Mouse (Mus musculus) gastrocnemius, adult 8-10 months (tissue): Measurements from ENCODE around the gene Sec22b. TPM values are rescaled to one million over a fixed set of nuclear protein-coding genes. Genes with fewer than 3 reads are reported as not detected.

ENCODE experiments used
- total RNA-seq, 4 experiments: library from RNA; stranded (reverse); gene quantifications; 2 replicates each; pipeline ENCODE4 v1.2.4; 2022

Sec22b gene
- total RNA-seq, 4 experiments from 2014 or later: 24.8 to 29.2 (median 28.2) TPM

Other genes starting within 250 kb of the Sec22b start
- gene Prkab2, start 243.0 kb upstream of the Sec22b start, total RNA-seq: 100 to 1,000 TPM; 206 to 278 (median 246) TPM
- not detected for gene Gm17651, start 226.5 kb upstream of the Sec22b start, total RNA-seq
- 1,000 to 10,000 TPM; 3,083 to 3,979 (median 3,594) TPM for gene Pde4dip, start 12.5 kb upstream of the Sec22b start, total RNA-seq
- 1 to 10 TPM; 5.6 to 7.9 (median 6.9) TPM for gene Notch2, start 112.3 kb downstream of the Sec22b start, total RNA-seq